Mouse (Mus musculus): Measurements from ENCODE around the gene Foxk1.

Gene Foxk1

GRCm38 (mm10) chr5:142400981-142401640 lies at the start of gene Foxk1:
TSS of gene Foxk1 (plus strand) at chr5:142401497.
- DNase-seq (ENCODE audit: low read depth, low spot score), result peak; percentile 72

GRCm38 (mm10) chr5:142352336-142352892 lies 48.9 kb upstream of the Foxk1 start:
- no peak for DNase-seq (ENCODE audit: low read depth, low spot score)

GRCm38 (mm10) chr5:142355144-142355543 lies 46.2 kb upstream of the Foxk1 start:
- no peak for DNase-seq (ENCODE audit: low read depth, low spot score)

GRCm38 (mm10) chr5:142361166-142361565 lies 40.1 kb upstream of the Foxk1 start:
- DNase-seq (ENCODE audit: low read depth, low spot score), result no peak

- no peak for DNase-seq (ENCODE audit: low read depth, low spot score)
Measured at GRCm38 (mm10) chr5:142362894-142363293, 38.4 kb upstream of the Foxk1 start.

GRCm38 (mm10) chr5:142364095-142364494 lies 37.2 kb upstream of the Foxk1 start:
- no peak for DNase-seq (ENCODE audit: low read depth, low spot score)

- DNase-seq (ENCODE audit: low read depth, low spot score), result peak; percentile 98
Measured at GRCm38 (mm10) chr5:142367085-142368081, 33.9 kb upstream of the Foxk1 start.

- no peak for DNase-seq (ENCODE audit: low read depth, low spot score)
Measured at GRCm38 (mm10) chr5:142368122-142368521, 33.2 kb upstream of the Foxk1 start.

GRCm38 (mm10) chr5:142370406-142371171 lies 30.7 kb upstream of the Foxk1 start:
- no peak for DNase-seq (ENCODE audit: low read depth, low spot score)

GRCm38 (mm10) chr5:142371172-142372155 lies 29.8 kb upstream of the Foxk1 start:
- no peak for DNase-seq (ENCODE audit: low read depth, low spot score)

- no peak for DNase-seq (ENCODE audit: low read depth, low spot score)
Measured at GRCm38 (mm10) chr5:142372207-142372606, 29.1 kb upstream of the Foxk1 start.

- no peak for DNase-seq (ENCODE audit: low read depth, low spot score)
Measured at GRCm38 (mm10) chr5:142374343-142374742, 27.0 kb upstream of the Foxk1 start.

GRCm38 (mm10) chr5:142375641-142376040 lies 25.7 kb upstream of the Foxk1 start:
- DNase-seq (ENCODE audit: low read depth, low spot score), result no peak

GRCm38 (mm10) chr5:142376071-142376470 lies 25.2 kb upstream of the Foxk1 start:
- DNase-seq (ENCODE audit: low read depth, low spot score), result peak; percentile 43

- DNase-seq (ENCODE audit: low read depth, low spot score), result no peak
Measured at GRCm38 (mm10) chr5:142378068-142378467, 23.2 kb upstream of the Foxk1 start.

GRCm38 (mm10) chr5:142380491-142380890 lies 20.8 kb upstream of the Foxk1 start:
- DNase-seq (ENCODE audit: low read depth, low spot score), result peak; percentile 69

GRCm38 (mm10) chr5:142384911-142385660 lies 16.2 kb upstream of the Foxk1 start:
- peak; percentile 40 for DNase-seq (ENCODE audit: low read depth, low spot score)

- DNase-seq (ENCODE audit: low read depth, low spot score), result no peak
Measured at GRCm38 (mm10) chr5:142386329-142386728, 15.0 kb upstream of the Foxk1 start.

Data from skeletal muscle tissue, adult 2 months (tissue).